Mouse (Mus musculus): ENCODE data around the gene 4931422A03Rik. TPM values are rescaled to one million over a fixed set of nuclear protein-coding genes. Genes with fewer than 3 reads are reported as not detected.

4931422A03Rik gene
- polyA plus RNA-seq, 2 experiments: 2.3 TPM; not detected in 1

DNA sequence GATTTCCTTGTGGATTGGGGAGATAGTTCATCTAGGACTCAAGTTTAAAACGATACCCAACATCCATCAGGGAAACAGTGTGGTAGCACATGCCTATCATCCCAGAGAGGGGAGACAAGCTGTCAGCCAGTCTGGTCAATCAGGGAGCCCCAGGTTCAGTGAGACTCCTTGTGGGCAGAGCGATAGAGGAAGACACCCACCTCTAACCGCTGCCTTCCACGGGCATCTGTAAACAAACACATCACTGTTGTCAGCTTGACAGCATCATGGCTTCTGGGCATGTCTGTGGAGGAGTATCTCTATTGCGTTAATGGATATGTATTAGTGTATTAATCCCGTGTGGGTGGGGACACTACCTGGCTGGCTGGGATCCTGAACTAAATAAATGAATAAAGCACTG lies 71.3 kb downstream of the 4931422A03Rik start:
- no peak for TF ChIP-seq POLR2A (IDR thresholded peaks at IDR 0.05; ENCODE audit: borderline replicate concordance, extremely low read depth, insufficient read depth, insufficient read length)
- Histone ChIP-seq H3K4me2 (replicated peaks; ENCODE audit: low read depth, low read length, severe bottlenecking) (no peak overlapping the region), H3K4me1 (ENCODE audit: control insufficient read depth, insufficient read depth, low read length) (no peaks in the 10 kb centered on the region), H3K27ac (replicated peaks; ENCODE audit: low read depth, low read length) (no peak overlapping the region), H3K36me3 (ENCODE audit: control insufficient read depth, insufficient read depth, low read length) (no peaks in the 10 kb centered on the region), H3K27me3 (ENCODE audit: control insufficient read depth, insufficient read depth, low read length) (no peaks in the 10 kb centered on the region), H3K9me3 (ENCODE audit: control insufficient read depth, low read length) (no peaks in the 10 kb centered on the region), H3K9ac (ENCODE audit: low read depth, low read length, severe bottlenecking) (no peak overlapping the region), H3K4me3 (replicated peaks; ENCODE audit: low read length) (no peak overlapping the region)
- WGBS: 82% methylated on average over 6 of the region's 6 CpGs
- ATAC-seq (ENCODE audit: low FRiP score, low read depth) (no peak), DNase-seq (ENCODE audit: low spot score) (no peak)

DNA sequence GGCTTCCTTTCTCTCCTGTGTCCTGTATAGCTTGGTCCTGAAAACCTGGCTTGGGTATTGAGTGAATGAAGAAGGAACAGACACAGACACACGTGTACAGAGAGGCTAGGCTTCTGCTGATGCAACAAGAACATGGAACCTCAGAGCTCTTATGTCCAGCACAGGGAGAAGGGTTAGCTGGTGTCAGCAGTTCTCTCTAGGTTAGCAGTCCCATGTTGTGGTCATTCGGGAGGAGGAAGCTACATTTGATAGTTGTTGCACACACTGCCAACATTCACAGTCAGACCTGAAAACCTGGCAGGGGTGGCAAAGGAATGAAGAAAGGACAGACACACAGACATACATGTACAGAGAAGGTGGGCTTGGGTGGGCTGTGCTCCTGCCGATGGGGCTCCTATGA lies 72.4 kb downstream of the 4931422A03Rik start:
- Histone ChIP-seq H3K4me1 (ENCODE audit: control insufficient read depth, insufficient read depth, low read length) (no peaks in the 10 kb centered on the region), H3K4me2 (replicated peaks; ENCODE audit: low read depth, low read length, severe bottlenecking) (no peak overlapping the region), H3K27me3 (ENCODE audit: control insufficient read depth, insufficient read depth, low read length) (no peaks in the 10 kb centered on the region), H3K9ac (ENCODE audit: low read depth, low read length, severe bottlenecking) (no peak overlapping the region), H3K4me3 (replicated peaks; ENCODE audit: low read length) (no peak overlapping the region), H3K36me3 (ENCODE audit: control insufficient read depth, insufficient read depth, low read length) (no peaks in the 10 kb centered on the region), H3K9me3 (ENCODE audit: control insufficient read depth, low read length) (no peaks in the 10 kb centered on the region), H3K27ac (replicated peaks; ENCODE audit: low read depth, low read length) (no peak overlapping the region)
- DNase-seq (ENCODE audit: low spot score) (no peak), ATAC-seq (ENCODE audit: low FRiP score, low read depth) (no peak)
- WGBS: 81% methylated on average over 3 of the region's 3 CpGs
- TF ChIP-seq POLR2A (IDR thresholded peaks at IDR 0.05; ENCODE audit: borderline replicate concordance, extremely low read depth, insufficient read depth, insufficient read length): no peak

DNA sequence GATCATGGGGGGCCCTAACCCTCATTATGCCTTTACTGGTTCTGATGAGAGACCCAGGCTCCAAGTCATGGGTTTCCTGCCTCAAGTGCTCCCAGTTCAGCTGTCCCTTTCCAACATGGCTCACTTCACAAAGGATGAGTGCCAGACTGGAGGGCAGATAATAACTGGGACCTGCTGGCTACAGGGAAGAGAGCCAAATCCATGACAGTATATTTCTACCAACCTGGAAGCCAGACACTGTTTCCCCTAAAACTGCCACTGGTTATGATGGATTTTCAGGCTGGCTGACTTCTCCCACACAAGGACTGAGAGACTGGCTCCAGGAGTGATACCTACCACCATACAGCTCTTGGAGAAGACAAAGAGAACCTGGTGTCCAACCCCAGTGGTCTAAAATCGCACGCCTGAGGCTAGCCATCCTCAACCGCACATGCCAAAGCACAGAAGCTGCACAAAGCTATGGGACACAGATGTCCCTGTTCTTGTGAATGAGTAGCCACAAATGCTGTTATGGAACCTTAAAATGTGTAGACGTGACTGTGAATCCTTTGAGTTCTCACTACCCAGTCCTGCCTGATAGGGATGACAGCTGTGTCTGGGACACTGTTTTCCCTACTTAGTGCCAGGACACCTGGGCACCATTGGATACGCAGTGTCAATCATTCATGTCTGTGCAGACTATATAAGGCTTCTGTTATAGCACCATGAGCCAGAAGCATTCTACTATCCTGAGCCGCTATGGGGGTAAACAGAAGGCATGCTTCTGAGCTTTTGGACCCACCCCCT lies 74.9 kb downstream of the 4931422A03Rik start:
- WGBS: 93% methylated on average over 6 of the region's 6 CpGs
- H3K9me3 ChIP-seq (ENCODE audit: control insufficient read depth, low read length): no peaks in the 10 kb centered on the region
- H3K4me1 ChIP-seq (ENCODE audit: control insufficient read depth, insufficient read depth, low read length): no peaks in the 10 kb centered on the region
- DNase-seq (ENCODE audit: low spot score) (no peak), ATAC-seq (ENCODE audit: low FRiP score, low read depth) (no peak)
- no peak for TF ChIP-seq POLR2A (IDR thresholded peaks at IDR 0.05; ENCODE audit: borderline replicate concordance, extremely low read depth, insufficient read depth, insufficient read length)
- no peak overlapping the region for H3K4me2 ChIP-seq (replicated peaks; ENCODE audit: low read depth, low read length, severe bottlenecking)
- H3K27me3 ChIP-seq (ENCODE audit: control insufficient read depth, insufficient read depth, low read length): no peaks in the 10 kb centered on the region
- H3K27ac ChIP-seq (replicated peaks; ENCODE audit: low read depth, low read length): no peak overlapping the region
- H3K4me3 ChIP-seq (replicated peaks; ENCODE audit: low read length): no peak overlapping the region
- no peaks in the 10 kb centered on the region for H3K36me3 ChIP-seq (ENCODE audit: control insufficient read depth, insufficient read depth, low read length)
- no peak overlapping the region for H3K9ac ChIP-seq (ENCODE audit: low read depth, low read length, severe bottlenecking)

DNA sequence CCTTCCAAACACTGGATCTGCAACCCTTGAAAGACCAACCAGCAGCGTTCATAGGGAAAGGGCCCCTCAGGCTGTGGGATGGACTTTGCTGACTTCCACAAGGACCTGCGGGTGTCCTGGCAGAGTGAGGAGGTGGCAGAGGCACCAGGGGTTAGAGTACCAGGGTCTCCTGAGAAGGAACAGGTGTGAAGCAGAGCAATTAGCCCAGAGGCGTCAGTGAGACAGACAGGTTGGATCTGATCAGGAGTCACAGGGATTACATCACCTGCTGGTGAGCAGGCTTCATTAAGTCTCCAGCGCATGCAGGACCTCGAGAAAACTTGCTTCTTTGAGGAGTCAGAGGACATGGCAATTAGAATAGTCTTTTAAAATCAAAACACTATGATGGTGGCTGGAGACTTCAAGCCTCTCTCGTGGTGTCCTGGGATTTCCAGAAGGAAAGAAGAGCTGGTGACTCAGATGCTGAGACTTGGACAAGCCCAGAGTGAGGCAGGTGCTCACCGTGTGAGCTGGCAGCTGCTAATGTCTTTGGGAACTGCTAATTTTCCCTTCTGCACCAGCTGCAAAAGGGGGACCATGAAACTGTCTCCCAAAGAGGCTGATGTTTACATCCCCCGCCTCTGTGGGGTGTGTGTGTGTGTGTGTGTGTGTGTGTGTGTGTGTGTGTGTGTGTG lies 80.0 kb downstream of the 4931422A03Rik start:
- WGBS: 46% methylated on average over 7 of the region's 8 CpGs

DNA sequence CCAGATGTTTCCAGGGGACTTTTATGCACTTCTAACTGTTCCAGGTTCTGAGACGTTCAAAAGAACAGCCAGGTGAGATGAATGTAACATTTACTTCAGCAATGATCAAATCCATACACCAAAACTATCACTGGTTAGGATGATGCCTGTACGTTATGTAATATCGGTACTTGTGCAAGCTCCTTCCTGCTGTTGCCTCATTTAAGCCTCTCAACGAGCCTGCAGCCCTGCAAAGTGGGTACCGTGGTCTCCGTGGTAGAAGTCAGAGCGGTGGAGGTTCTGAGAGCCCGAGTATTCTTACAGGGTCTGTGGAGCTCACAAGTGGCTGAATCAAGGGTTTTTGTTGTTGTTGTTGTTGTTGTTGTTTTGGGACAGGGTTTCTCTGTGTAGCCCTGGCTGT lies 81.3 kb downstream of the 4931422A03Rik start:
- no peak for ATAC-seq (ENCODE audit: low FRiP score, low read depth)
- no peak for DNase-seq (ENCODE audit: low spot score)
- no peak for TF ChIP-seq POLR2A (IDR thresholded peaks at IDR 0.05; ENCODE audit: borderline replicate concordance, extremely low read depth, insufficient read depth, insufficient read length)

More for the DNA sequence above, 80.0 kb downstream of the 4931422A03Rik start:
- H3K9ac ChIP-seq (ENCODE audit: low read depth, low read length, severe bottlenecking): no peak overlapping the region
- H3K27me3 ChIP-seq (ENCODE audit: control insufficient read depth, insufficient read depth, low read length): no peaks in the 10 kb centered on the region
- H3K9me3 ChIP-seq (ENCODE audit: control insufficient read depth, low read length): no peaks in the 10 kb centered on the region
- no peak overlapping the region for H3K4me2 ChIP-seq (replicated peaks; ENCODE audit: low read depth, low read length, severe bottlenecking)
- no peaks in the 10 kb centered on the region for H3K36me3 ChIP-seq (ENCODE audit: control insufficient read depth, insufficient read depth, low read length)
- no peak overlapping the region for H3K27ac ChIP-seq (replicated peaks; ENCODE audit: low read depth, low read length)
- DNase-seq (ENCODE audit: low spot score): no peak
- no peak for TF ChIP-seq POLR2A (IDR thresholded peaks at IDR 0.05; ENCODE audit: borderline replicate concordance, extremely low read depth, insufficient read depth, insufficient read length)
- H3K4me3 ChIP-seq (replicated peaks; ENCODE audit: low read length): no peak overlapping the region
- no peak for ATAC-seq (ENCODE audit: low FRiP score, low read depth)
- H3K4me1 ChIP-seq (ENCODE audit: control insufficient read depth, insufficient read depth, low read length): no peaks in the 10 kb centered on the region

More for the DNA sequence above, 81.3 kb downstream of the 4931422A03Rik start:
- Histone ChIP-seq H3K9me3 (ENCODE audit: control insufficient read depth, low read length) (no peaks in the 10 kb centered on the region), H3K27ac (replicated peaks; ENCODE audit: low read depth, low read length) (no peak overlapping the region), H3K4me1 (ENCODE audit: control insufficient read depth, insufficient read depth, low read length) (no peaks in the 10 kb centered on the region), H3K27me3 (ENCODE audit: control insufficient read depth, insufficient read depth, low read length) (no peaks in the 10 kb centered on the region), H3K36me3 (ENCODE audit: control insufficient read depth, insufficient read depth, low read length) (no peaks in the 10 kb centered on the region), H3K9ac (ENCODE audit: low read depth, low read length, severe bottlenecking) (no peak overlapping the region), H3K4me3 (replicated peaks; ENCODE audit: low read length) (no peak overlapping the region), H3K4me2 (replicated peaks; ENCODE audit: low read depth, low read length, severe bottlenecking) (no peak overlapping the region)
- WGBS: 47% methylated on average over 8 of the region's 8 CpGs
